Mouse (Mus musculus) spleen, adult 2 months (tissue): Measurements from ENCODE around the gene Slc25a20. TPM values are rescaled to one million over a fixed set of nuclear protein-coding genes. Genes with fewer than 3 reads are reported as not detected.

Experiments used
- DNase-seq, 2 experiments: peaks; one replicate each; pipeline versions ENCODE4 v3.0.0 to v3.0.0-alpha.2; 2012 to 2021; ENCODE audit warnings: low spot score in 2 of 2, low read depth in 1 of 2
- H3K27ac ChIP-seq: fragments of 200-500 bp; 2 replicates; pipeline ENCODE4 v1.5.1; 2012; ENCODE audit warnings: low read length, inconsistent platforms; ENCODE audit not compliant: insufficient read depth
- H3K27me3 ChIP-seq: fragments of 200-500 bp; 2 replicates; pipeline ENCODE4 v1.6.1; 2012; ENCODE audit warnings: mild to moderate bottlenecking, moderate library complexity, low read length, inconsistent platforms; ENCODE audit not compliant: control insufficient read depth, insufficient read depth
- H3K36me3 ChIP-seq: fragments of 200-500 bp; 2 replicates; pipeline ENCODE4 v1.6.1; 2012; ENCODE audit warnings: mild to moderate bottlenecking, low read length, inconsistent platforms; ENCODE audit not compliant: control insufficient read depth, insufficient read depth
- H3K4me1 ChIP-seq: fragments of 200-500 bp; 2 replicates; pipeline ENCODE4 v1.6.1; 2011; ENCODE audit warnings: inconsistent platforms; ENCODE audit not compliant: control insufficient read depth, insufficient read depth, insufficient read length
- H3K4me3 ChIP-seq: fragments of 200-500 bp; 2 replicates; pipeline ENCODE4 v1.5.1; 2011; ENCODE audit warnings: mild to moderate bottlenecking, inconsistent platforms; ENCODE audit not compliant: insufficient read depth, insufficient read length; ENCODE audit errors: extremely low read depth
- CTCF ChIP-seq: fragments of 200-500 bp; IDR thresholded peaks from 2 replicates; pipeline ENCODE4 v1.5.1; 2011; ENCODE audit warnings: mild to moderate bottlenecking, inconsistent platforms; ENCODE audit not compliant: insufficient read depth, insufficient read length, insufficient replicate concordance; ENCODE audit errors: extremely low read depth
- POLR2A ChIP-seq: fragments of 200-500 bp; IDR thresholded peaks from 2 replicates; pipeline ENCODE4 v1.6.1; 2011; ENCODE audit warnings: low read depth, low read length, inconsistent platforms
- WGBS: fragments of 180-500 bp; shearing (Covaris S2); methylation state at CpG from one replicate; pipeline ENCODE4 v1.1.7; 2018; 5-methylcytosine and 5-hydroxymethylcytosine counted together
- polyA plus RNA-seq: library from polyadenylated mRNA; depleted of rRNA; stranded (reverse); fragments of >200 nt; gene quantifications from 2 replicates; pipeline ENCODE4 v1.2.3, GENCODE M21; 2012

Slc25a20 gene
- polyA plus RNA-seq, 1 experiment: 8.4 TPM

DNA sequence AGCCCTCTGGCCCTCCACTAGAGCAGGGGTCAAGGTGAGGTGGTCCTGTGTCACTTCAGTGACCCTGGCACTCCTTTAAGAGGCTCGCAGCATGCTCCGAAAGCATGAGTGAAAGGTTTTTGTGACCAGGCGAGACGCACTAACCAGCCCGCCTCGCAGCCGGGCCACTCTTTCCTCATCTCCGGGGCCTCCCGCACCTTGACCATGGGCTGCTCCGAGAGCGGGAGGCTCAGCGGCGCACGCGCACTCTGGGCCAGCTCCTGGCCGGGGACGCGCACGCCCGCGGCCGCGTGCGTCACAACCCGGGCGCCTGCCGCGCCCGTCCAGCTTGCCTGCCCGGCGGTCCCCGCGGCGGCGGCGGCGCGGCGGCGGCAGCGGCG lies 29.9 kb downstream of the Slc25a20 start:
- DNase-seq: peak; percentile 26 to 73
- TF ChIP-seq POLR2A: no peak
- no peak for TF ChIP-seq CTCF
- Histone ChIP-seq H3K4me3 (peak overlapping the region; percentile 86; the same call in 1 of the 2 replicates), H3K4me1 (no peaks in the 10 kb centered on the region), H3K36me3 (no peaks in the 10 kb centered on the region), H3K27me3 (peaks cover 7% of the 10 kb centered on the region), H3K27ac (peak overlapping the region; percentile 19; the same call in 1 of the 2 replicates)
- WGBS: 1% methylated on average over 41 of the region's 42 CpGs

DNA sequence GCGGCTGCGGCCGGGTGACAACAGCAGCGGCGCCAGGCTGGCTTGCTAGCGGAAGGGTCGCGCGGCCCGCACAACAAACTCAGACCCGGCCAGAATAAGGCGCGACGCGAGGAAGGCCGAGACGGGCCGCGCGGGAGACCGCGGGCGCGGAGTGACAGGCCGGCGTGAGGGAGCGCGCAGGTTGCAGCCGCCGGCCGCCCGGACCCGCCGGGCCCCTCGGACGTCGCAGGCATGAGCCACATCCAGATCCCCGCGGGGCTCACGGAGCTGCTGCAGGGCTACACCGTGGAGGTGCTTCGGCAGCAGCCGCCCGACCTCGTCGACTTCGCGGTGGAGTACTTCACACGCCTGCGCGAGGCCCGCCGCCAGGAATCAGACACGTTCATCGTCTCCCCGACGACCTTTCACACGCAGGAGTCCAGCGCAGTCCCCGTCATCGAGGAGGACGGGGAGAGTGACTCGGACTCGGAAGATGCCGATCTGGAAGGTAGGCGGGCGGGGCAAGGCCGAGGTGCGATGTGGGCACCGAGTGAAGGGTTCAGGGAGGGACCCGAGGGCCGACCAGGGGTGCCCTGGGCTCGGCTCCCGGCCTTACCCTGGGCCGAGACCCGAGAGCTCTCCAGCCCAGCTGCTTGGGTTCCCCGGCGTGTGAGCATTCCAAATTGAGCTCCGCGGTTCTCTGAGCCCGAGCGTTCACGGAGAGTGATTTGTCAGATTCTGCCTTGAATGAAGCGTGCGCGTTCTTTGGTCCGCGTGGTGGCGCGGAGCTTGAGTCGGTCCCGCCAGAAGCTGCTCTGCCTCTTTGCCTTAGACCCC lies 30.5 kb downstream of the Slc25a20 start:
- no peak overlapping the region for H3K27ac ChIP-seq
- WGBS: under 1% methylated on average over 86 of the region's 92 CpGs

GRCm38 (mm10) chr9:108693946-108694345 lies 32.1 kb downstream of the Slc25a20 start:
- H3K4me3 ChIP-seq: no peak overlapping the region
- 87% methylated on average over 4 of the region's 4 CpGs for WGBS
- peaks cover 7% of the 10 kb centered on the region for H3K27me3 ChIP-seq
- no peak overlapping the region for H3K27ac ChIP-seq
- no peak for DNase-seq
- H3K36me3 ChIP-seq: no peaks in the 10 kb centered on the region
- TF ChIP-seq CTCF (no peak), POLR2A (no peak)
- H3K4me1 ChIP-seq: no peaks in the 10 kb centered on the region

More for the DNA sequence above, 30.5 kb downstream of the Slc25a20 start:
- peak overlapping the region; percentile 86 for H3K4me3 ChIP-seq
- no peak for TF ChIP-seq POLR2A
- TF ChIP-seq CTCF: no peak
- H3K36me3 ChIP-seq: no peaks in the 10 kb centered on the region
- DNase-seq: peak in 1 of 2 experiments; percentile 22
- no peaks in the 10 kb centered on the region for H3K4me1 ChIP-seq
- H3K27me3 ChIP-seq: peaks cover 7% of the 10 kb centered on the region

- H3K4me3 ChIP-seq: no peak overlapping the region
- no peak for DNase-seq
- 86% methylated on average over 1 of the region's 1 CpGs for WGBS
- H3K36me3 ChIP-seq: no peaks in the 10 kb centered on the region
- H3K27me3 ChIP-seq: peaks cover 7% of the 10 kb centered on the region
- no peak overlapping the region for H3K27ac ChIP-seq
- TF ChIP-seq CTCF (no peak), POLR2A (no peak)
- H3K4me1 ChIP-seq: no peaks in the 10 kb centered on the region
Observed at GRCm38 (mm10) chr9:108694533-108694932, 32.6 kb downstream of the Slc25a20 start.

GRCm38 (mm10) chr9:108702476-108702875 lies 40.6 kb downstream of the Slc25a20 start:
- no peak overlapping the region for H3K4me3 ChIP-seq
- TF ChIP-seq CTCF: no peak
- no peak for TF ChIP-seq POLR2A
- no peak overlapping the region for H3K27ac ChIP-seq
- H3K4me1 ChIP-seq: no peaks in the 10 kb centered on the region
- no peaks in the 10 kb centered on the region for H3K27me3 ChIP-seq
- no peaks in the 10 kb centered on the region for H3K36me3 ChIP-seq
- DNase-seq: no peak

DNA sequence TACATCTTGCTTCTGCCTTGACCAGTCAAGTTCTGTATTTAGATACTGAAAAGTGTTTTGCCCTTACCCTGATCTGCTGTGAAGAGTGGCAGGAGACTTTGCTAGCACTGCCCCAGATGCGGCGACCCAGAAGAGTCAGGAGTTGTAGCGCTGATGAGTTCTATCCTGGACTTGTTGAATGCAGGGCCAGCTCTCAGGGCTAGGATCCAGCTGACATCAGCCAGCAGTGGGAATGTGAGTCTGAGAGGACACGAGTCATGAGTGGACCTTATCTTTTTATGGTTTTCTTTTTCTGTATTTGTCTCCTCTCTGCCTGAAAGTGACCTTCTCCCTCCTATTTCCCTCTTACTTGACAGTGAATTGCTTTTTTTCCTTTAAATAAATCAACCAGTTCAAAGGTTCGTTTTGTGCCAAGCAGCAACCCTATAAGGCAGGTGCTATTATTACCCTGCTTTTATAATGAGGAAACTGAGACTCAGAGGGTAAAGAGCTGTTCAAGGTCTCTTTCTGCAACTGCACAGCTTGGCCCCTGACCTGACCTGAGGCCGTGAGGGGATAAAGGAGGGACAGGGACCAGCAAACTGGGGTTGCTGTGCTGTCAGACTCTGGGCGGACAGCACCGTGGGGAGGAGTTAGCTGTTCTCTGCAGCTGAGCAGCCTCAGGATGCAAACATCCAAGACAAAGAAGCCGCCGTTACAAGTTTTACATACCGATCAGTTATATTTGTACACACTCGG lies 41.7 kb downstream of the Slc25a20 start:
- no peak overlapping the region for H3K4me3 ChIP-seq
- TF ChIP-seq POLR2A (no peak), CTCF (no peak)
- H3K27me3 ChIP-seq: no peaks in the 10 kb centered on the region
- H3K27ac ChIP-seq: no peak overlapping the region
- DNase-seq: no peak
- H3K36me3 ChIP-seq: no peaks in the 10 kb centered on the region
- no peaks in the 10 kb centered on the region for H3K4me1 ChIP-seq
- 83% methylated on average over 12 of the region's 12 CpGs for WGBS

DNA sequence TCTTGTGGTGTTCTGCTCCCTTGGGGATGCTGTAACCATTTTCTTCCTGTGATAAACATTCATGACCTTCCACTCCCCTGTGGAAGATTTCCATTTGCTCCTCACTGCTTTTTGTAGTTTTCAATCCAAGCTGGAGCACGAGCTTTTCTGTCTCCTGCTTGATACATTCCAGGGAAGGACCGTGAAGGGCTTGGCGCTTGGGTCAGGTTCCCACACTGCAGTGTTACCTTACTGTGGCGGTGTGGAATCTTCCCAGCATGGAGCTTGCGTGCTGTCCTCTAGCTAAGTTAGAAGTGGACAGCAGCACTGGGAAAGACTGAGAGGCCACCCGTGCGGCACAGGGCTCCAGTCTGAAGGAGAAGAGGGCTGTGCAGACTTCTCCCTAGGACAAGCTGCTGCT lies 42.7 kb downstream of the Slc25a20 start:
- DNase-seq: no peak
- no peak overlapping the region for H3K4me3 ChIP-seq
- H3K4me1 ChIP-seq: no peaks in the 10 kb centered on the region
- no peak overlapping the region for H3K27ac ChIP-seq
- no peaks in the 10 kb centered on the region for H3K36me3 ChIP-seq
- TF ChIP-seq CTCF (no peak), POLR2A (no peak)
- 92% methylated on average over 7 of the region's 7 CpGs for WGBS
- no peaks in the 10 kb centered on the region for H3K27me3 ChIP-seq
